Mouse (Mus musculus): ENCODE measurements at regions not wholly inside any gene's neighbourhood (a gene's known extent, or its start where the extent isn't known, plus 50 kb on each side); places are given as distances from the start of the nearest gene placed in this dataset.

- TF ChIP-seq CTCF (IDR thresholded peaks at IDR 0.05; ENCODE audit: borderline replicate concordance, control insufficient read depth, extremely low read depth, insufficient read depth, low read length, poor library complexity) (no peak), POLR2A (IDR thresholded peaks at IDR 0.05; ENCODE audit: control insufficient read depth, extremely low read depth, insufficient read depth, low read length, poor library complexity) (no peak)
- Histone ChIP-seq H3K4me1 (replicated peaks; ENCODE audit: control insufficient read depth, insufficient read depth, low read length) (no peaks in the 10 kb centered on the region), H3K27ac (ENCODE audit: control insufficient read depth, insufficient read depth, low read length) (no peak overlapping the region), H3K4me3 (ENCODE audit: control insufficient read depth, insufficient read depth, low read length) (no peak overlapping the region), H3K36me3 (ENCODE audit: control insufficient read depth, insufficient read depth, low read length) (no peaks in the 10 kb centered on the region), H3K27me3 (ENCODE audit: control insufficient read depth, insufficient read depth, low read length) (no peaks in the 10 kb centered on the region)
- 95% methylated on average over 11 of the region's 11 CpGs for WGBS
- DNase-seq: no peak
Observed at GRCm38 (mm10) chr2:11416122-11416521, 137.8 kb downstream of the Pfkfb3 start.

DNA sequence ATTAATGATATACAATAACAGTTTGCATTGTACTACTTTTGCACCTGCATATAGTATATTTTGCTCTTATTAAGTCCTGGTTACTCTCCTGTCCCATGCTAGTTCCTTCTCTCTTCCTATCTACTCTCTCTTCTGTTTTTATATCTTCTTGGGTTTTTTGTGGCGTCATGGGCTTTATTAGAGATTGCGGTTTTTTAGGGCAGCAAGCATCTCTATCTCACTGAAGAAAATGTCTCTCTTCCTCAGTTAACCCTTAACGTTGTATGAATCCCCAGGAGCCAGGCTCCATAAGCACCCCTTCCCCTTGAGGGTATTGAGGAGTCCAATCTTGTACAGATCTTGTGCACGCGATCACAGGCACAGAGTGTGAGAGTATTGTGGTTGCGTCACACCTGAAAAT, 141.4 kb downstream of the Pfkfb3 start:
- DNase-seq: no peak
- H3K27ac ChIP-seq (ENCODE audit: control insufficient read depth, insufficient read depth, low read length): no peak overlapping the region
- H3K4me3 ChIP-seq (ENCODE audit: control insufficient read depth, insufficient read depth, low read length): no peak overlapping the region
- no peaks in the 10 kb centered on the region for H3K4me1 ChIP-seq (replicated peaks; ENCODE audit: control insufficient read depth, insufficient read depth, low read length)
- TF ChIP-seq POLR2A (IDR thresholded peaks at IDR 0.05; ENCODE audit: control insufficient read depth, extremely low read depth, insufficient read depth, low read length, poor library complexity) (no peak), CTCF (IDR thresholded peaks at IDR 0.05; ENCODE audit: borderline replicate concordance, control insufficient read depth, extremely low read depth, insufficient read depth, low read length, poor library complexity) (no peak)
- WGBS: 94% methylated on average over 6 of the region's 6 CpGs
- no peaks in the 10 kb centered on the region for H3K27me3 ChIP-seq (ENCODE audit: control insufficient read depth, insufficient read depth, low read length)
- H3K36me3 ChIP-seq (ENCODE audit: control insufficient read depth, insufficient read depth, low read length): no peaks in the 10 kb centered on the region

DNA sequence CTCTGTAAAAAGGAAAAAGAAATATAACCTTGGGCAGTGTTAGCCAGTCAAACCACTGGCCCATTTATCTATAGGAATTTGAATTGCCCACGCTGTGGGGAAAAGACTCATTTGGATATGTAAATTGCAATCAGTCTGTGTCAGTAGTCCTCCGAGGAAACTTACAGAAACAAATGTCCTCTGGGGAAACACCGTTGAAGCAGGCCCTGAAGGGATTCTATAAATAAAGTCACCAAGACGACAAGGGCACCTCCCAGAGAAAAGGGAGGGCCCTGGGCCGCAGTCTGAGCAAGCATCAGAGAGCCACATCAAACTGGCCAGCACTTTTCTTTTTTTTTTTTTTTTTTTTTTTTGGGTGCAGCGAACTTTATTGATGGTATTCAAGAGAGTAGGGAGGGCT, 145.4 kb downstream of the Pfkfb3 start:
- 74% methylated on average over 5 of the region's 6 CpGs for WGBS
- DNase-seq: no peak
- H3K27me3 ChIP-seq (ENCODE audit: control insufficient read depth, insufficient read depth, low read length): no peaks in the 10 kb centered on the region
- no peak overlapping the region for H3K27ac ChIP-seq (ENCODE audit: control insufficient read depth, insufficient read depth, low read length)
- no peak overlapping the region for H3K4me3 ChIP-seq (ENCODE audit: control insufficient read depth, insufficient read depth, low read length)
- H3K36me3 ChIP-seq (ENCODE audit: control insufficient read depth, insufficient read depth, low read length): no peaks in the 10 kb centered on the region
- TF ChIP-seq CTCF (IDR thresholded peaks at IDR 0.05; ENCODE audit: borderline replicate concordance, control insufficient read depth, extremely low read depth, insufficient read depth, low read length, poor library complexity) (no peak), POLR2A (IDR thresholded peaks at IDR 0.05; ENCODE audit: control insufficient read depth, extremely low read depth, insufficient read depth, low read length, poor library complexity) (no peak)
- H3K4me1 ChIP-seq (replicated peaks; ENCODE audit: control insufficient read depth, insufficient read depth, low read length): no peaks in the 10 kb centered on the region

DNA sequence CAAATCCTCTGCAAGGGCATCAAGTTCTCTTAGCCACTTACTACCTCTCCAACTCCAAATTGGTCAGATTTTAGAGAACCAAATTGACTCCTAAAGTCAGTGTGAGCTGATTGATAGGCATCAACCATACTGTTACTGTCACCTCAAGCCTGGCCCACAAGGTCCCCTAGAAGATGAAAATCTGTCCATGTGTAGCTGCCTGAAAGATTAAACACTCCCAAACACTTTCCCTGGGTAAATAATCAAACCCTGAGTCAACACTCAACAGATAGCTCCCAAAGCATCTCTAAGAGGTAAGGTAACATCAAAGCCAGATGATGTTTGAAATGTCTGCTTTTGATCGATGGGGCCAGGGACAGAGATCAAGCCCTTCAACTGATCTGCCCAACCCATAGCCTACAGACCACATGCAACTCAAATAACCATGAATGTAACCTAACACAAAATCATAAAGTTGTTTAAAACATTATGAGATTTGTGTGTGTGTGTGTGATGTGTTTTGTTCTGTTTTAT, 147.7 kb downstream of the Pfkfb3 start:
- TF ChIP-seq POLR2A (IDR thresholded peaks at IDR 0.05; ENCODE audit: control insufficient read depth, extremely low read depth, insufficient read depth, low read length, poor library complexity): no peak
- TF ChIP-seq CTCF (IDR thresholded peaks at IDR 0.05; ENCODE audit: borderline replicate concordance, control insufficient read depth, extremely low read depth, insufficient read depth, low read length, poor library complexity): no peak
- 98% methylated on average over 1 of the region's 1 CpGs for WGBS
- H3K4me1 ChIP-seq (replicated peaks; ENCODE audit: control insufficient read depth, insufficient read depth, low read length): no peaks in the 10 kb centered on the region
- no peaks in the 10 kb centered on the region for H3K27me3 ChIP-seq (ENCODE audit: control insufficient read depth, insufficient read depth, low read length)
- DNase-seq: no peak
- no peaks in the 10 kb centered on the region for H3K36me3 ChIP-seq (ENCODE audit: control insufficient read depth, insufficient read depth, low read length)
- no peak overlapping the region for H3K27ac ChIP-seq (ENCODE audit: control insufficient read depth, insufficient read depth, low read length)
- H3K4me3 ChIP-seq (ENCODE audit: control insufficient read depth, insufficient read depth, low read length): no peak overlapping the region

DNA sequence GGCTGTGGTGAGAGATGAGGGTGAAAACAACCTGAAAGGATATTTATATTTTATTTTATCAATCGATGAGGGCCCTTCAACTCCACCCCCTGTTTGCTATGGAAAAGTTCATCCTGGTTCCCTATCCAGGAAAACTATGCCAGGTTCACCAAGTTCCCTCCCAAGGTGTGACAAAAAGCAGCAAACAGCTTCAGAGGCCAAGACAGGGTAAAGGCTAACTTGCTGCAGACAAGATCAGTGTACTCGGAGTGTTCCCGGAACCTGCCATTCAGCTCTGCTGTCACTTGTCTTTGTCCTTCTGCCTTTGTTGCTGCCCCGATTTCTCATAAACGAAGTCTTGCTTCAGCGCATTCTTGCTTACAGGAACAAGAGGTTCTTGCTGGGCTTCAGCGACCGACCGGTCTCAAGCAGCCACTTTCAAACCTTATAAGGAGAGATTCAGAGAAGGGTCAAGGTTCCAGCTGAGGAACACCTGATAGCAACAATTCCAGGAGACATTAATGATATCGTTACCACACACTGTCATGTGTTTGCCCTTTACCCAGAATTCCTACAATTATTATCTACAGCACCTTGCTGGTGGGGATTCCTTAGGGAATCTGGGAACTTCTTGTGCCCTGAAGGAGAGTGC, 151.5 kb downstream of the Pfkfb3 start:
- Histone ChIP-seq H3K27me3 (ENCODE audit: control insufficient read depth, insufficient read depth, low read length) (no peaks in the 10 kb centered on the region), H3K4me1 (replicated peaks; ENCODE audit: control insufficient read depth, insufficient read depth, low read length) (peaks cover 4% of the 10 kb centered on the region), H3K27ac (ENCODE audit: control insufficient read depth, insufficient read depth, low read length) (no peak overlapping the region), H3K4me3 (ENCODE audit: control insufficient read depth, insufficient read depth, low read length) (no peak overlapping the region), H3K36me3 (ENCODE audit: control insufficient read depth, insufficient read depth, low read length) (no peaks in the 10 kb centered on the region)
- no peak for DNase-seq
- 92% methylated on average over 10 of the region's 10 CpGs for WGBS
- TF ChIP-seq POLR2A (IDR thresholded peaks at IDR 0.05; ENCODE audit: control insufficient read depth, extremely low read depth, insufficient read depth, low read length, poor library complexity) (no peak), CTCF (IDR thresholded peaks at IDR 0.05; ENCODE audit: borderline replicate concordance, control insufficient read depth, extremely low read depth, insufficient read depth, low read length, poor library complexity) (no peak)

GRCm38 (mm10) chr2:11399411-11399810, 154.5 kb downstream of the Pfkfb3 start:
- H3K27me3 ChIP-seq (ENCODE audit: control insufficient read depth, insufficient read depth, low read length): no peaks in the 10 kb centered on the region
- no peak for DNase-seq

More at GRCm38 (mm10) chr2:11399411-11399810, 154.5 kb downstream of the Pfkfb3 start:
- Histone ChIP-seq H3K4me3 (ENCODE audit: control insufficient read depth, insufficient read depth, low read length) (no peak overlapping the region), H3K4me1 (replicated peaks; ENCODE audit: control insufficient read depth, insufficient read depth, low read length) (peaks cover 8% of the 10 kb centered on the region), H3K27ac (ENCODE audit: control insufficient read depth, insufficient read depth, low read length) (no peak overlapping the region), H3K36me3 (ENCODE audit: control insufficient read depth, insufficient read depth, low read length) (no peaks in the 10 kb centered on the region)
- WGBS: 95% methylated on average over 3 of the region's 3 CpGs
- TF ChIP-seq POLR2A (IDR thresholded peaks at IDR 0.05; ENCODE audit: control insufficient read depth, extremely low read depth, insufficient read depth, low read length, poor library complexity): no peak
- TF ChIP-seq CTCF (IDR thresholded peaks at IDR 0.05; ENCODE audit: borderline replicate concordance, control insufficient read depth, extremely low read depth, insufficient read depth, low read length, poor library complexity): no peak

Measured in thymus, adult 2 months (tissue).